Mouse (Mus musculus) E14TG2a.4 (cell line): ENCODE results near the gene Kif26b.

Source experiments
- H3K27me3 ChIP-seq: 2 replicates; pipeline ENCODE4 v1.6.1; 2014; ENCODE audit warnings: low read length, control low read depth; ENCODE audit not compliant: insufficient read depth
- H3K36me3 ChIP-seq: 2 replicates; pipeline ENCODE4 v1.6.1; 2014; ENCODE audit warnings: low read length, control low read depth; ENCODE audit not compliant: insufficient read depth
- H3K4me1 ChIP-seq: replicated peaks from 2 replicates; pipeline ENCODE4 v1.6.1; 2014; ENCODE audit warnings: low read depth, low read length, control low read depth
- H3K4me3 ChIP-seq: replicated peaks from 2 replicates; pipeline ENCODE4 v1.5.1; 2014; ENCODE audit warnings: mild to moderate bottlenecking, low read length
- H3K9me3 ChIP-seq: 2 replicates; pipeline ENCODE4 v1.6.1; 2014; ENCODE audit warnings: low read length, control low read depth
- CTCF ChIP-seq: conservative IDR thresholded peaks from 2 replicates; pipeline ENCODE4 v1.5.1; 2014; ENCODE audit warnings: low read length
- NANOG ChIP-seq: IDR thresholded peaks from 2 replicates; pipeline ENCODE4 v1.6.1; 2014; ENCODE audit warnings: borderline replicate concordance, low read length, mixed read lengths
- POU5F1 ChIP-seq: IDR thresholded peaks from 2 replicates; pipeline ENCODE4 v1.6.1; 2014; ENCODE audit warnings: low read length, borderline replicate concordance

The Kif26b gene

GRCm38 (mm10) chr1:178626961-178627381, 98.0 kb downstream of the Kif26b start:
- no peaks in the 10 kb centered on the region for H3K36me3 ChIP-seq
- H3K9me3 ChIP-seq = 0 out of 2 replicates have a peak, but pooled peaks cover 7% of the 10 kb centered on the region
- H3K4me1 ChIP-seq = no peaks in the 10 kb centered on the region
- H3K27me3 ChIP-seq = no peaks in the 10 kb centered on the region; the same call in 1 of the 2 replicates
- no peak overlapping the region for H3K4me3 ChIP-seq
- no peak for TF ChIP-seq CTCF
- no peak for TF ChIP-seq NANOG
- no peak for TF ChIP-seq POU5F1

- Histone ChIP-seq H3K36me3 (no peaks in the 10 kb centered on the region), H3K4me1 (no peaks in the 10 kb centered on the region), H3K4me3 (no peak overlapping the region), H3K27me3 (peaks cover 4% of the 10 kb centered on the region; the same call in 1 of the 2 replicates), H3K9me3 (0 out of 2 replicates have a peak, but pooled peaks cover 7% of the 10 kb centered on the region)
- TF ChIP-seq CTCF (no peak), NANOG (no peak), POU5F1 (no peak)
Measured at GRCm38 (mm10) chr1:178630042-178630441, 101.1 kb downstream of the Kif26b start.

GRCm38 (mm10) chr1:178631863-178632262, 102.9 kb downstream of the Kif26b start:
- Histone ChIP-seq H3K27me3 (peaks cover 4% of the 10 kb centered on the region; the same call in 1 of the 2 replicates), H3K36me3 (no peaks in the 10 kb centered on the region), H3K9me3 (0 out of 2 replicates have a peak, but pooled peaks cover 7% of the 10 kb centered on the region), H3K4me3 (no peak overlapping the region), H3K4me1 (no peaks in the 10 kb centered on the region)
- TF ChIP-seq CTCF (no peak), POU5F1 (no peak), NANOG (no peak)

GRCm38 (mm10) chr1:178634359-178635085, 105.6 kb downstream of the Kif26b start:
- 0 out of 2 replicates have a peak, but pooled peaks cover 7% of the 10 kb centered on the region for H3K9me3 ChIP-seq
- H3K27me3 ChIP-seq = 0 out of 2 replicates have a peak, but pooled peaks cover 4% of the 10 kb centered on the region
- no peak for TF ChIP-seq POU5F1
- TF ChIP-seq CTCF = no peak
- TF ChIP-seq NANOG = no peak
- no peaks in the 10 kb centered on the region for H3K36me3 ChIP-seq
- H3K4me3 ChIP-seq = no peak overlapping the region
- H3K4me1 ChIP-seq = no peaks in the 10 kb centered on the region

- Histone ChIP-seq H3K4me3 (no peak overlapping the region), H3K9me3 (0 out of 2 replicates have a peak, but pooled peaks cover 5% of the 10 kb centered on the region), H3K4me1 (no peaks in the 10 kb centered on the region), H3K27me3 (0 out of 2 replicates have a peak, but pooled peaks cover 4% of the 10 kb centered on the region), H3K36me3 (no peaks in the 10 kb centered on the region)
- TF ChIP-seq NANOG = no peak
- TF ChIP-seq POU5F1 = no peak
- no peak for TF ChIP-seq CTCF
Measured at GRCm38 (mm10) chr1:178635470-178635869, 106.5 kb downstream of the Kif26b start.

GRCm38 (mm10) chr1:178637293-178637692, 108.4 kb downstream of the Kif26b start:
- Histone ChIP-seq H3K4me1 (no peaks in the 10 kb centered on the region), H3K36me3 (no peaks in the 10 kb centered on the region), H3K27me3 (0 out of 2 replicates have a peak, but pooled peaks cover 4% of the 10 kb centered on the region), H3K9me3 (no peaks in the 10 kb centered on the region), H3K4me3 (no peak overlapping the region)
- no peak for TF ChIP-seq POU5F1
- TF ChIP-seq CTCF = no peak
- TF ChIP-seq NANOG = no peak

- 0 out of 2 replicates have a peak, but pooled peaks cover 4% of the 10 kb centered on the region for H3K27me3 ChIP-seq
- no peaks in the 10 kb centered on the region for H3K9me3 ChIP-seq
- H3K36me3 ChIP-seq = no peaks in the 10 kb centered on the region
- TF ChIP-seq CTCF = no peak
- no peak for TF ChIP-seq POU5F1
- no peak for TF ChIP-seq NANOG
- H3K4me1 ChIP-seq = no peaks in the 10 kb centered on the region
- no peak overlapping the region for H3K4me3 ChIP-seq
Measured at GRCm38 (mm10) chr1:178639951-178640350, 111.0 kb downstream of the Kif26b start.

GRCm38 (mm10) chr1:178640719-178641455, 112.0 kb downstream of the Kif26b start:
- TF ChIP-seq POU5F1 (no peak), CTCF (no peak), NANOG (no peak)
- Histone ChIP-seq H3K9me3 (no peaks in the 10 kb centered on the region), H3K36me3 (no peaks in the 10 kb centered on the region), H3K4me3 (no peak overlapping the region), H3K27me3 (0 out of 2 replicates have a peak, but pooled peaks cover 4% of the 10 kb centered on the region), H3K4me1 (no peaks in the 10 kb centered on the region)
